Mouse (Mus musculus) central nervous system, embryonic 14 days (tissue): ENCODE data around the gene Sap25. TPM values are rescaled to one million over a fixed set of nuclear protein-coding genes. Genes with fewer than 3 reads are reported as not detected.

Source experiments
- polyA plus RNA-seq: library from polyadenylated mRNA; depleted of rRNA; stranded (reverse); fragments of >200 nt; gene quantifications from 2 replicates; pipeline ENCODE4 v1.2.3, GENCODE M21; 2012; rRNA removed

Gene Sap25
- polyA plus RNA-seq, result 35.2 and 37.5 TPM in 2 replicates

GRCm38 (mm10) chr5:137641054-137641453 is at the start of gene Sap25:
Sap25 (plus strand) TSS chr5:137641334.

GRCm38 (mm10) chr5:137600619-137601364 is 40.3 kb upstream of the Sap25 start, which contains the start of gene Mospd3:
Mospd3 (minus strand) TSS chr5:137601058.

GRCm38 (mm10) chr5:137613550-137613949 is 27.6 kb upstream of the Sap25 start, which contains the start of gene Pcolce:
Pcolce (minus strand) TSS chr5:137613784.

GRCm38 (mm10) chr5:137628498-137629305 is 12.4 kb upstream of the Sap25 start, which contains the start of the genes Fbxo24, Lrch4 and Gm20605:
Fbxo24 (minus strand) TSS chr5:137629002.
Lrch4 (plus strand) TSS chr5:137629121.
Gm20605 (plus strand) TSS chr5:137629175.

DNA sequence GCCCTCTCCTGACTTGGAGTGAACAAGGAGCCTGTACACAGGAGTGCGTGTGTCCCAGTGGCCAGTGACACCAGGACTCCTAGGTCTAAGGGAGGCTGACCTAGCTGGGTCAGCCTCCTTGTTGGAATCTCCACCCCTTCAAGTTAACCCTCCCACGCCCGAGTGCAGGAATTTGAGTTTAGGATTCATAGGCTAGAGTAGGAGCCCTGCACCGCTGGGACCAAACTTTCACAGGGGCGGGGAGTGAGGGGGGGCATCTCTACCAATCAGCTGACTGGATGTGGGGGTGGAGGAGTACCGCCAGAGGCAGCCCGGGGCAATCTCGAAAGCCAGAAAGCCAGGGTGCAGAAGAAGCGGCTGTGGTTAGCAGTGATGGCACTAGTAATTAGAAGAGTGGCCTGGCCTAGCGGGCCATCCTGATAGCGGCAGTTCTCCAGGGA is 4.5 kb downstream of the Sap25 start, which contains the start of gene Irs3:
TSS of gene Irs3 (minus strand) at position 63 of the 440 bp plus-strand sequence.

DNA sequence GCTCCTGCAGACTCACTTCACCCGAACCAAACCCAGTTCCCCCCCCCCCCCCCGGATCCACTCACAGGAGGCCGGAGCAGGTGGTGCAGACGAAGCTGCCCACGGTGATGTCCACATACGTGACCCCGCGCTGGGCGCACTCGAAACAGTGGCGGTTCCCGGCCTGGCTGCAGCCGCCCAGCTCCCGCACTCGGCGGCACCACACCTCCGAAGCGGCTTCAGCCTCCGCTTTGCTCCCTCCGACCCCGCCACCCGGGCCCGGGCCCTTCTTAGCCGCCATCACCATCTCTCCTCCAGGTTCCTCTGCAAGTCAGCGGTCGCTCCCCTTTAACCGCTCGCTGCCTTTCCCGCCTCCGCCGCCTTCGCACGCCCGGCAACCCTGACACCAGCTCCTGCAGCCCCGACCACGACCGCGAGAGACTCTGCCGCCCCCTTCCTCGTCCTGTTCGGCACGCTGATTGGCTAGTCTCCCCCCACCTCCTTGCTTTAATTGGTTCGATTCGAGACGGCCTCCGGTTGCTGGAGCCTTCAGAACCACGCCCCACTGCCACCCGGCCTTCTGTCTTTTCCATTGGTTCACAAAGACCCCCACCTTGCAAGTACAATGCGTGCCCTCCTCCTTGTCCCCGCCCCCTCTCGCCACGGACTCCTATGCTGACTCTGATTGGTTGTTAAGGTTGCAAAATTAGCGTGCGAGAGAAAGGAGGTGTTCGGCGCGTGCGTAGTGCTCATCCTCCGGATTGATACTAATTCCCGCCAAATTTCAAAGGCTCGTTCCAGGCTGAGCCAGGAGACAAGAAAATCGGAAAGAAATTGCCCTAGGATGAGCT is 43.4 kb downstream of the Sap25 start, which contains the start of gene Agfg2:
TSS of gene Agfg2 (minus strand) at position 433 of the 830 bp plus-strand sequence.

Other genes starting within 250 kb of the Sap25 start
- 0.26 and 0.64 TPM in 2 replicates for gene Zan, start 164.3 kb upstream of the Sap25 start, polyA plus RNA-seq
- 63.7 and 67.0 TPM in 2 replicates for gene Pop7, start 138.8 kb upstream of the Sap25 start, polyA plus RNA-seq
- 56.8 and 62.1 TPM in 2 replicates for gene Gigyf1, start 122.8 kb upstream of the Sap25 start, polyA plus RNA-seq
- not detected in 2 replicates for gene Epo, start 108.1 kb upstream of the Sap25 start, polyA plus RNA-seq
- 859 and 883 TPM in 2 replicates for gene Gnb2, start 107.8 kb upstream of the Sap25 start, polyA plus RNA-seq
- gene Actl6b, start 87.8 kb upstream of the Sap25 start, polyA plus RNA-seq, result 237 and 255 TPM in 2 replicates
- 8.2 and 9.8 TPM in 2 replicates for gene Tfr2, start 71.5 kb upstream of the Sap25 start, polyA plus RNA-seq
- 68.3 and 78.4 TPM in 2 replicates for gene Mospd3, start 40.3 kb upstream of the Sap25 start, polyA plus RNA-seq
- 30.6 and 64.8 TPM in 2 replicates for gene Pcolce, start 27.6 kb upstream of the Sap25 start, polyA plus RNA-seq
- 0.23 and 0.26 TPM in 2 replicates for gene Fbxo24, start 12.3 kb upstream of the Sap25 start, polyA plus RNA-seq
- gene Lrch4, start 12.2 kb upstream of the Sap25 start, polyA plus RNA-seq, result 22.0 and 23.5 TPM in 2 replicates
- 16.1 and 17.9 TPM in 2 replicates for gene Gm20605, start 12.2 kb upstream of the Sap25 start, polyA plus RNA-seq
- gene Irs3, start 4.4 kb downstream of the Sap25 start, polyA plus RNA-seq, result 0.06 and 0.13 TPM in 2 replicates
- gene Agfg2, start 43.4 kb downstream of the Sap25 start, polyA plus RNA-seq, result 16.9 and 19.4 TPM in 2 replicates
- gene Nyap1, start 100.3 kb downstream of the Sap25 start, polyA plus RNA-seq, result 165 and 183 TPM in 2 replicates
- 57.8 and 66.5 TPM in 2 replicates for gene Tsc22d4, start 104.4 kb downstream of the Sap25 start, polyA plus RNA-seq
- gene Ppp1r35, start 137.5 kb downstream of the Sap25 start, polyA plus RNA-seq, result 55.5 and 66.0 TPM in 2 replicates
- 36.2 and 40.2 TPM in 2 replicates for gene Mepce, start 146.3 kb downstream of the Sap25 start, polyA plus RNA-seq
- gene Zcwpw1, start 146.5 kb downstream of the Sap25 start, polyA plus RNA-seq, result 11.3 and 14.0 TPM in 2 replicates
- gene Pilra, start 194.9 kb downstream of the Sap25 start, polyA plus RNA-seq, result 0.38 TPM in 2 replicates
- gene Pilrb1, start 216.8 kb downstream of the Sap25 start, polyA plus RNA-seq, result 0.09 and 0.10 TPM in 2 replicates
- gene Pilrb2, start 230.5 kb downstream of the Sap25 start, polyA plus RNA-seq, result 0.04 and 0.11 TPM in 2 replicates